8 mouse cellular contexts compared by ENCODE assay signal in the genomic region with DNA sequence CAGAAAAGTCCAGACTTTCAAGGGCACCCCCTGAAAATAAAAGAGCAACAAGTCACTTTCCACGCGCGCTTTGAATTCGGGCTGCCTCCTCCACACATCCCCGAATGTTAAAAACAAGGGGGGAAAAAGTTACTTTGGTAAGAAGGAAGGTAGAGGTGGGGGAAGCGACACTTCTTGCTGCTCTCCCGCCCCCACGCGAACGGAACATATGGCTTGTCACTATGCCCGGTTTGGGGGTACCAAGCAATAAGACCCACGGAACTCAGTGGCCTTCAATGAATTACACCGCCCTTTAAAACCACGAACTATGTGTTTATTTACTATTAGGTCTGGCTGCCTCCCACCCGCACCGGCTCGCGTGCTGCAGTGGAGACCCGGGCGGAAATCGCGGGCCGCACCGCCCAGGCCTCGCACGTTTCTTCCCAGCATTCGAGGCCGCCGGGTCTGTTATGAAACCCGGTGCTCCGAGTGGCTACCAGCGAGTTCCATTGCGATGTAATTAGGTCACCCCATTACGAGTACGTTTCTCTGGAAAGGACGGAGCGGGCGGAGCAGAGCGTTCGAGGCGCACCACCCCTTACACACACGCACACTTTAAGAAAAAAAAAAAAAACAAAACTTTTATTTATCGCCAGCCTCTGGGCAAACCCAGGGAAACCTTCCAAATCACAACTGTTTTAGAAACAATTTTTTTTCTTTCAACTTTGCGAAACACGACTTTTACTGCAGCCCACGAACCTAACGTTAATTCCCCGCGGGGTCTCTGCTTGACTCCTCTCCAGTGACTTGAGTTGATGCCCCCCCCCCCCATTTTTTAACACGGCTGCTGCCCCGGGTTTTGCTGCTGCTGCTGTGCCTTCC. TPM values are rescaled to one million over a fixed set of nuclear protein-coding genes. Genes with fewer than 3 reads are reported as not detected.
DNase-seq lines count a peak whose midpoint lies in the region; ATAC-seq lines count a peak whose summit lies in the region.

No protein-coding gene starts in this region.

- peak overlapping the region; percentile 100 for H3K27ac ChIP-seq in embryonic facial prominence, embryonic 15.5 days (replicated peaks)
- H3K27ac ChIP-seq in neural tube, embryonic 13.5 days (replicated peaks) = peak overlapping the region; percentile 94

- 0 out of 2 replicates have a peak, but pooled peaks have one; percentile 8 for ATAC-seq in embryonic facial prominence, embryonic 15.5 days (ENCODE audit: insufficient number of reproducible peaks, low FRiP score, low TSS enrichment, low read depth)
- no peak for ATAC-seq in neural tube, embryonic 13.5 days (ENCODE audit: low read depth)

- H3K27me3 ChIP-seq in embryonic facial prominence, embryonic 15.5 days = no peaks in the 10 kb centered on the region
- peaks cover 40% of the 10 kb centered on the region for H3K27me3 ChIP-seq in neural tube, embryonic 13.5 days

- H3K9ac ChIP-seq in embryonic facial prominence, embryonic 15.5 days = peak overlapping the region; percentile 68
- H3K9ac ChIP-seq in neural tube, embryonic 13.5 days = peak overlapping the region; percentile 88

- no peaks in the 10 kb centered on the region for H3K9me3 ChIP-seq in embryonic facial prominence, embryonic 15.5 days (replicated peaks)
- H3K9me3 ChIP-seq in neural tube, embryonic 13.5 days = no peaks in the 10 kb centered on the region

- WGBS in embryonic facial prominence, embryonic 15.5 days = under 1% methylated on average over 51 of the region's 51 CpGs
- under 1% methylated on average over 51 of the region's 51 CpGs for WGBS in neural tube, embryonic 13.5 days

- peak overlapping the region; percentile 84 for H3K4me3 ChIP-seq in embryonic facial prominence, embryonic 15.5 days (replicated peaks)
- H3K4me3 ChIP-seq in neural tube, embryonic 13.5 days = peak overlapping the region; percentile 70

- peak; percentile 87 for DNase-seq in CD4-positive, CD25-positive, alpha-beta regulatory T cell, adult 2 months (ENCODE audit: low read depth, low spot score)
- DNase-seq in adrenal gland, postnatal 25 days = peak; percentile 82
- peak; percentile 90 for DNase-seq in heart, adult 9 months (ENCODE audit: low spot score in 2 of 2)
- DNase-seq in kidney, adult 8-10 months = peak; percentile 82 to 90
- DNase-seq in lung, adult 18-20 months = peak; percentile 92 to 94
- DNase-seq in testis, postnatal 10 days (ENCODE audit: low spot score) = peak; percentile 82

- peak overlapping the region; percentile 79 for H3K4me2 ChIP-seq in embryonic facial prominence, embryonic 15.5 days (replicated peaks)
- H3K4me2 ChIP-seq in neural tube, embryonic 13.5 days = peak overlapping the region; percentile 93

- H3K4me1 ChIP-seq in embryonic facial prominence, embryonic 15.5 days = peaks cover 11% of the 10 kb centered on the region
- H3K4me1 ChIP-seq in neural tube, embryonic 13.5 days (replicated peaks) = peaks cover 61% of the 10 kb centered on the region

- H3K36me3 ChIP-seq in embryonic facial prominence, embryonic 15.5 days = no peaks in the 10 kb centered on the region
- H3K36me3 ChIP-seq in neural tube, embryonic 13.5 days = 0 out of 2 replicates have a peak, but pooled peaks cover 2% of the 10 kb centered on the region

RNA-seq across cellular contexts. Expression of gene Zfp36l1, which starts 1.4 kb away (rescaled TPM):
- 225 TPM in 2 replicates for total RNA-seq in adrenal gland, postnatal 25 days (2021)
- polyA plus RNA-seq in embryonic facial prominence, embryonic 15.5 days (2015; fragmentation: Nextera tagmentation; extraction: Ambion mirVana) = 153 and 178 TPM in 2 replicates
- 49.6 and 57.4 TPM in 2 replicates for polyA plus RNA-seq in neural tube, embryonic 13.5 days (2015; fragmentation: Nextera tagmentation; extraction: Ambion mirVana)
